Mouse (Mus musculus): ENCODE measurements around the gene Pomgnt2.

Gene Pomgnt2

DNA sequence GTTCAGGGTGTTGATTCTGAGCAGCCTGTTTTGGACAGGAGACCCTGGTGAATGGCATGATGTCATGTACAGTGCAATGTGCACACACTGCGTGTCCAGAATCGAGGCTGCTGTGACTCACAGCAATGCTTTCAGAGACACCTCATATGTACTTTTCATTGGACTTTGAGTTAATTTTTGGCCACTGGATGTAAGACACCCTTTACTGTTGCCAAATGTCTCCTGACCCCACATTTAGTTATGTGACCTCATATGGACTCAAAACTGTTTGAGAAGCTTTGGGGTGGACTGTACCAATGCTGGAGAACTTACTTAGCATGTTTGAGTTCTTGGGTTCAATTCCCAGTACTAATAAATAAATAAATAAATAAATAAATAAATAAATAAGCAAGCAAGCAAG is 13.8 kb upstream of the Pomgnt2 start:
- DNase-seq: no peak

- DNase-seq: no peak
Observed at GRCm38 (mm10) chr9:122008876-122009275, 12.0 kb upstream of the Pomgnt2 start.

DNA sequence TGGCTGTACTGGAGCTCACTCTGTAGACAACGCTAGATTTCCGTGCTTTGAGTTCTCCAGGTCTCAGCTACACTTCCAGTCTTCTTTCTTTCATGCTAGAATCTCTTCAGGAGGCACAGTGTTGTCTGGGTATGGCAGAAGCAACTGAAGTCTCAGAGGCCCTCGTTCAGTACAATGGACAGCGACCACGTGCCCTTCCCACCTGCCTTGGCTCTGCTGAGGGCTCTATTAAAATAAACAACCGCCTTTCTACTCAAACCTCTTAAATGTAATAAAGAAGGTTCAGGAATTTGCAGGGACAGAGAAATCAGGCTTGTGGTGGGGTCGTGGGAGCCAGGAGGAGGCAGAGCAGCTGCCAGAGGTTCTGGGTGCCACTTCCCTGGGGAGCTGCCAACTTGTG is 9.7 kb upstream of the Pomgnt2 start:
- DNase-seq: no peak

DNA sequence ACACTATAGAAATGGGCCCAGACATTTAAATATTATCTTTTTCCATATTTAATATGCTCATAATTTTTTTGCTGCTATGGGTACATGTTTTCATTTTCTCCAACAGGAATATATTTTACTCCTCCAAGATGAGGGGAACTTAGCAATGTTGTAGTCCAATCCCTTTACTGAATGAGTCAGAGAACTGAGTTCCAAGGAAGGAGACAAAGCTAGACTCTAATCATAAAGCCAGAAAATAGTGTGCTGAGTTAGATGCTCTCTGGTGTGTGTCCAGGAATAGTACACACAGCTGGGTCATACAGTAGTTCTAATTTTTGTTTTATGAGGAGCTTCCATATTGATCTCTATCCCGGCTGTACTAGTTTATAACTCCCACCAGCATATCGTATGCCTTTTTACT is 9.3 kb upstream of the Pomgnt2 start:
- no peak for DNase-seq

GRCm38 (mm10) chr9:121997978-121998377 is 1.1 kb upstream of the Pomgnt2 start:
- no peak for DNase-seq

DNA sequence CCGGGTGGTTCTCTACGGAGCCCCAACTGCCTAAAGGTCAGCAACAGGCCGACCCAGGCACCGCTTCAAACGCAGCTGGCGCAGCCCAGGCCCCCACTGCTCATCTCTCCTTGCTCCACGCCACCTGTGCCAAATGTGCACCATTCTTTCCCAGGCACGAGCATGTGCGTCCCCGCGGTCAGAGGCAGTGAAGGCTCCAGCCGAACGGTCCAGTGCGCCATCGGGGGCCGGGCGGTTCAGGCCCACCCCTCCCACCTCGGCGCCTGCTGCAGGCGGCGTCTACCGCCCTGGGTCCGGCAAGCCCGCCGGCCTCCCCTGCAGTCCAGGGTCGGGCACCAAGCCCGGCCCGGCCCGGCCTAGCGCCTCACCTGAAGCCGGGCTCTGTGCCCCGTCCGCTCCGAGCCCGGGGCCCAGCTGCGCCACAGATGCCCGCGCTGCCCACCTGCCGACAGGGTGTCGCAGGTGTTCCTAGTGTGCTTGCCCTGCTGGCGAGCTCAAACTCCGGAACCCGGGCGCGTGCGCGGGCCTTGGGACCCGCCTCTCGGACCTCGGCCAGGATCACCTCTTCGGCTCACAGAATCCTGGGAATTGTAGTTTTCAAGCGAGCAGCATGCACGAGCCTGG is 1.3 kb downstream of the Pomgnt2 start:
- DNase-seq: peak; percentile 89

GRCm38 (mm10) chr9:121995077-121995476 is 1.8 kb downstream of the Pomgnt2 start:
- no peak for DNase-seq

DNA sequence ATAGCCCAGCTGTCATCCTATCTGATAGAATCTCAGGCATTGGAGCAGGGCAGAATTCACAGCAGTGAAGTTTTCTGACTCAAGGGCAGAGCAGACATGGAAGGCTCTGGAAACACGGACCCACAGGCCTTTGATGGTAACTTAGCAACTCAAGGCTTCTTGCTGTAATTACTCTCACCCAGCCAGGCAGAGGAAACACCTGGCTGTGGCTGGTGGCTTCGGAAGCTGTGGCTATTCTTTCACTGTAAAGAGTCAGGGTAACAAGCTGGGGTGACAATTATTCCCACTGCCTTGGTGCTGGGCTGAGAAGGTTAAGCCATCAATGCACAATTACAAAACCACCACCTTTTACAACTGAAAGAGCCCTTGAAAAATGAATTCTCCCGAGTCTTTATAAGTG is 3.9 kb downstream of the Pomgnt2 start:
- no peak for DNase-seq

- DNase-seq: no peak
Observed at GRCm38 (mm10) chr9:121991041-121991440, 5.9 kb downstream of the Pomgnt2 start.

DNA sequence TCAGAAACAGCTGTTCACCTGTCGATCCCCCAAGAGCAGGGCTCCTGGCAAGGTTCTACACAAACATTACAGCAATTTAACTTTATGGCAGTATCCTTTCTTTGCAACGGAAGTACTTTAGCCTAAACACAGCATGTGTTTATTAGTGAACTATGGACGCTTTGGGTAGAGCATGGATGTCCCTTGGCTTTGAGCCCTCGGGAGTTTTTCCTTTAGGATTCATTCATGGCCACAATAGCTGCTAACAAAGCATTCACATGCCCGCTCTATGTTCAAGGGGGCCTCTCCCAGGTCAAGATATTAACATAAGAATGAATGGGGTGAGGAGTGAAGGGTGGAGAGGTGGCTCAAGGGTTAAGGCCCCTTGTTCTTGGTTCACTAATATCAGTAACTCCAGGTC is 7.4 kb downstream of the Pomgnt2 start:
- DNase-seq: no peak

DNA sequence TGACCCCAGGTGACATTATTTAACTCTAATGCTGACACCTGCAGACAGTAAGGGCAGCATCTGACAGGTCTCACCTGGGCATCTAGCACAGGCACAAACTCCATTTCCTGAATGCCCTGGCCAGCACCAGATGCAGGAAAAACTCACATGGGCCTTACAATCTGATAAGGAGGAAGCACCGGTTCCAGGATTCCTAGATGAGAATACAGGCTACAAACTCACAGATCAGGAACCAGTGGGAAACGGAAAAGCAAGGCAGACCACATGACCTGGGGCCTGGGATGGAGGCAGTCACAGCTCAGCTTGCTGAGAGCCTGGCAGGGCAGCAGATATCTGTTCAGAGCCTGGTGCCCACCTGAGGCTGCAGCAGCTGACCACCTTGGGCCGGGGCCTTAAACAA is 8.0 kb downstream of the Pomgnt2 start:
- DNase-seq: no peak

- peak; percentile 41 for DNase-seq
Observed at GRCm38 (mm10) chr9:121984465-121985461, 12.1 kb downstream of the Pomgnt2 start.

DNA sequence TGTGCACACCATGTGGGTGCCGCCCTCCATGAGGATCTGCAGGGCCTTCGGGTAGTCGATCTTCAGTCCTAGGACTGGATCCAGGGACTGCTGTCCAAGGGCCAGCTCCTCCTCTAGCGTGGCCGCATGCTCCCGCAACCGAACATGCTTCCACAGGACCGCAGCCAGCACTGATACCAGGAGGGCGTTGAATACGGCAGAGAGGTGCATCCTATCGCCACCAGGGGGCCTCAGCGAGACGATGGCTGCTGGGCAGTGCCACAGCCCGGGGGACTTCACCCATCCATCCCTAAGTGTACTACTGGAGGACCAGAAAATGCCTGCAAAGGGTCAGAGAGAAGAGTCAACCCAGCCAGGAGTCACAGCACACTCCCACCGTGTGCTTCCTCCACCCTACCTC is 13.4 kb downstream of the Pomgnt2 start:
- DNase-seq: peak; percentile 38

GRCm38 (mm10) chr9:121982665-121983064 is 14.2 kb downstream of the Pomgnt2 start:
- DNase-seq: no peak

GRCm38 (mm10) chr9:121982214-121982613 is 14.7 kb downstream of the Pomgnt2 start:
- DNase-seq: no peak

GRCm38 (mm10) chr9:121981466-121982105 is 15.3 kb downstream of the Pomgnt2 start:
- no peak for DNase-seq

- no peak for DNase-seq
Observed at GRCm38 (mm10) chr9:121981046-121981445, 15.9 kb downstream of the Pomgnt2 start.

- DNase-seq: no peak
Observed at GRCm38 (mm10) chr9:121975321-121975720, 21.6 kb downstream of the Pomgnt2 start.

DNA sequence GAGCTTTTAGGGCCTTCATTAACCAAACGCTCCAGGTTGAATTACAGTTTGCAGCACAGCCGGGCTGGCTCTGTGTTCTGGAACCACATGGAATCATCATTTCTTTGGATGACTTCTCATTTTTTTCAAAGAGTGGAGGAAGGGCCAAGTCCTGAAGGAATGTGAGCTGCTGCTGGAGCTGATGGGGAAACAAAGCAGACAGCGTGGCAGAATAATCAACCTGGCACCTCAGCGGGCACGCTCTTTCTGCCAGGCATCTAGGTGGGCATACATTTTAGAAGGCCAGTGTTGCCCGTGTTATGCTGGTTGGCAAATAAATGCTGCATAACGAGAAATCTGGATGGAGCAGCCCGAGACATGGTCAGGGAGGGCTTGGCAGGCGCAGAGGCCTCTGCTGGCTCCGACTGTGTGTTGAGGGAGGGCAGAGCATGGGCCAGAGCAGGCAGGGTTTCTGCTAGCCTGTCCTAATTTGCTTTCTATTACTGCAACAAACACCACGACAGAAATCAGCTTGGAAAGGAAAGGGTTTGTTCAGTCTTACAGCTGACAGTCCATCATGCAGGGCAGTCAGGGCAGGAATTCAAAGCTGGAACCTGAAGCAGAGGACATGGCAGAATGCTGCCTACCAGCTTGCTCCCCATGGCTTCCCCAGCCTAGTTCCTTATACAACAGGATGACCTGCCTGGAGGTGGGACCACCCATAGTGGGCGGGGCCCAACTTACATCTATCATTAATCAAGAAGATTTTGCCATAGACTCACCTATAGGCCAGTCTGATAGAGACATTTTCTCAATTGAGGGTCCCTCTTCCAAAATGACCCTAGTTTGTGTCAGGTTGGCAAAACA is 22.5 kb downstream of the Pomgnt2 start:
- DNase-seq: no peak

- no peak for DNase-seq
Observed at GRCm38 (mm10) chr9:121973207-121973606, 23.7 kb downstream of the Pomgnt2 start.

GRCm38 (mm10) chr9:121969841-121970381 is 27.0 kb downstream of the Pomgnt2 start:
- DNase-seq: no peak

DNA sequence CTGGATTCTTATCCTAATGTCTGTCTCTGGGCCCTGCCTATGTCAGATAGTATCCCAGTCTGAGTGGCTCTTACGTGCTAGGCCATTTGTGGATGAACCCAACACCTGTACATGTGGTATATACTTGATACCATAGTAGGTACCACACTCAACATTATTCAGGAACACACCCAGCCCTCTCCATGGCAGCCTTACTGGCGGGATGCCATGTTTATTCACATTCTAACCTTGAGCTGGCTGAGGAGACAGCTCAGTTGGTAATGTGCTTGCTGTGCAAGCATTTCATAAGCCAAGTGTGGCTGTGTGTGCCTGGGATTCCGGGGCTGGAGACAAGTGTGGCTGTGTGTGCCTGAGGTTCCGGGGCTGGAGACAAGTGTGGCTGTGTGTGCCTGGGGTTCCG is 28.7 kb downstream of the Pomgnt2 start:
- DNase-seq: peak; percentile 25
